Mouse (Mus musculus): Measurements from ENCODE around the gene Sypl. TPM values are rescaled to one million over a fixed set of nuclear protein-coding genes. Genes with fewer than 3 reads are reported as not detected.

The Sypl gene
- total RNA-seq (2021): 10 to 100 TPM; 30.3 to 32.4 TPM

DNA sequence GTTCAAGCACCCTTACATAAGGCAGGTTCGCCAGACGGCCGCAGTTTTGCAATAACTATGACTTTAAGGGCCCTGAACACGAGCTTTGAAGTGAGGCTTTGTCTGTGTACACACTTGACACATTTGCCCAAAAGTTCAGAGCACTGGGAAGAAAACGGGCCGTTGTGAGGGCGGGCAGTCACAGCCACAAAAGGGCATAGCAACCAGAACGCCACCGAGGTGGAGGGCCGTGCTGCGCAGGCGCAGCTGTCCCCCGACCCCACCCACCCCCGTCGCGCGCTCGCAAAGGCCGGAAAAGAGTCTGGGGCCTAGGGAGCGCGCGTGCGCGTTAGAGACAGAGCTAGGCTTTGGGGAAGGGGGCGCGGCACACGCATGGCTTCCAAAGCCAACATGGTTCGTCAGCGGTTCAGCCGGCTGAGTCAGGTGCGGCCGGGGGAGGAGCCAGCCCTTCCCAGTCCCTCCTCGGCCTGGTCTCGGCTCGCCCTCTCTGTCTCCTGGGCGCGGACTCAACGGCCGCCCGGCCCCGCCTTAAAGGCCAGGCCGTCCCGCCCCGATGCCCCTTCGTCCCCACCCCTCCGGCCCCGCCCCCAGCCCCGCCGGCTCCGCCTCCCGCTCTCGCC, at the start of gene Sypl:
Gene Sypl, plus strand, starts transcription at position 296 of the 620 bp plus-strand sequence.
- DNase-seq (ENCODE audit: extremely low spot score in 1 of 2, low spot score in 2 of 2): peak; percentile 94 to 99
- intact Hi-C loops (cut with DNase I): no loop called here

DNA sequence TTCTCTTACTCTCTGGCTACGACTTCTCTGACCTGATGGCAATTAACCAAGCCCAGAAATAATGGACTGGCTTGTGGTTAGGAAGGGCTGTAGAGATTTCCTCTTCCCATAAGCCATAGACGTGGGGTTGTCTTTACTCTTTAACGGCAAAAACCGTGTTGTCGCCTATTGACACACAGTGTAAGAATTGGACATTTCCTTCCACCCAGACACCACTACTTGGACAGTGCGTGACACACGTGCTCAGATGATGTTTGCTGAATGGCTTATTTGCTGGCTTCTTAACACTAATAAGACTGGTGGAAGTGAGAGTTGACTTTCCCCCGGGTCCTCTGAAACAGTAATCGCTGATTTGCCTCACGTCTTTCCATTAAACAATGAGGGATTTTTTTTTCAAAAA, 44.0 kb upstream of the Sypl start:
- intact Hi-C loops (cut with DNase I): loop anchor here (2.0 to 10.0 kb wide), 3 partner anchors 108 to 515 kb away; no protein-coding TSS in a partner anchor
- no peak for DNase-seq (ENCODE audit: extremely low spot score in 1 of 2, low spot score in 2 of 2)

DNA sequence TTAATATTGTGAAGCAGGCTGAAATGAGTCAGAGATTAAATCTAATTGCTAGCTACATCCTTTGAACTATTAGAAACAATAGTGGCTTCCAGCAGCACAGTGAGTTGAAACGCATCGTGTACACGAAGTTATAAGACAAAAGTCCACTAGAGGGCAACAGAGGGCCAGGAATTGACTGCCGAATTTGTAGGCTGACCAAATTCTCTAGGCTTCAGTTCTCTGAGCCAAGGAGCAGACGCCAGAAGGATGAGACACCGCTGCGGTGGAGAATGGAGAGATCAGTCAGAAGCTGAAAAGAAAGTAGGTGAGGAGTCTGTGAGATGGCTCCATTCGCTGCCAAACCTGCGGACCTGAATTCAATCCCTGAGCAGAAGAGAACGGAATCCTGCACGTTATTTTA, 43.6 kb upstream of the Sypl start:
- DNase-seq (ENCODE audit: extremely low spot score in 1 of 2, low spot score in 2 of 2): peak; percentile 63 to 74
- intact Hi-C loops (cut with DNase I): loop anchor here (2.0 to 10.0 kb wide), 3 partner anchors 107 to 515 kb away; no protein-coding TSS in a partner anchor

DNA sequence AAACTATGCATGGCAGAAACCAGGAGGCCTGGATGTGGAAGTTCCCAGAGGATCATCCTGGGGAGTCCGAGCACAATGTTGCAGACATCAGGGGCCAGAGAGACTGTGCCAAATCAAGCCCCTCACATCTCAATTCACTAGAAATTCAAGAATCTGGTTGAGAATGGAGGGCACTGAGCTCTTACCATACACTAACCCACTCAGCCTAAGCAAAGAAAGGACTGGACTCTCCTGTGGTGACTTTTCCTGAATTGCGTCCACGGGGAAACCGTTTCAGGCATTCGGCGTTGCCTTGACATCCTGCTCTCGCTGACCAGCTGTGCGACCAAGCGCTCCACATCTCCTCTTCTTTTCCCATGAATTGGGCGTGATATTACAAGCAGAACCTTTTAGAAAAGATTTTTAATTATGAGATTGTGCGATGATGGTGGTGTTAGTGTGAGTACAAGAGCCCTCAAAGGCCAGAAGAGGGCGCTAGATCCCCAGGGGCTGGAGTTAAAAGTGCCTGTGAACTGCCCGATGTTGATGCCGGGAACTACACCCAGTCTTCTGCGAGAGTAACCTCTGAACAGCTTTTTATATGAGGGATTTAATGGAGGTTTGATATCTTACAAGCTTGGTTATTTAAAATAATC, 43.0 kb upstream of the Sypl start:
- DNase-seq (ENCODE audit: extremely low spot score in 1 of 2, low spot score in 2 of 2): peak in 1 of 2 experiments; percentile 50
- intact Hi-C loops (cut with DNase I): loop anchor here (2.0 to 10.0 kb wide), 3 partner anchors 107 to 514 kb away; no protein-coding TSS in a partner anchor

DNA sequence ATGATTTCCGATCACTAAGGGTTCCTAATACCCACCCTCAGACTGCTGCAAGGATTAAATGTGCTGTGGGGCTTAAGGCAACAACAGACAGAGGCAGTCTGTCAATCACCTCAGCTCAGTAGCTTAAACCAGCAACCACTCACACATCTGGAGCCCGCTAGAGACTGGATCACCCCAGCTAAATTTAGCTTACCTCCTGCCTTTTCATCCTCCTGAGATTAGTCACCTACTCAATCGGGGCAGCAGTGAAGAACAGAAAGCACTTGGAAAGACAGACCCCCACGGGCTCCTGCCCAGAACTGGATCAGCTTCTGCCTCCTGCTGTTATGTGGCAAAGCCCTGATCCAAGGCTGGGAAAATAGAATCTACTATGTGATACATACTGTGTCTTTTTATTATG, 42.1 kb upstream of the Sypl start:
- no peak for DNase-seq (ENCODE audit: extremely low spot score in 1 of 2, low spot score in 2 of 2)
- intact Hi-C loops (cut with DNase I): loop anchor here (2.0 to 10.0 kb wide), 3 partner anchors 106 to 513 kb away; no protein-coding TSS in a partner anchor

DNA sequence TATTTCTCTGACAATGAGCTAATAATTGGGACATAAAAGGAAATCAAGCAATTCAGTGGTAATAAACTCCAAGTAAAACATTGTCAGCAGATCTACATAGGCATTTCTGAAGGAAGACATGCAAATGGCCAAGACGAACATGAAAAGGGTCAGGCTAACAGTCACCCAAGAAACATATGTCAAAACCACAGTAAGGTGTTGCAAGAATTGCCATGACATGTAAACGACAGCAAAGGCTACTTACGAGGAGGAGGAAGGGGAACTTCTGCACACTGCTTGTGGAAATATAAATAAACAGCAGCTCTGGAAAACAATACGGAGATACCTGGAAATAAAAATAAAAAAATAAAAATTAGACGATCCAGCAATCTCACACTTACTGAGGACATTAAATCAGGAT, 40.9 kb upstream of the Sypl start:
- DNase-seq (ENCODE audit: extremely low spot score in 1 of 2, low spot score in 2 of 2): no peak
- intact Hi-C loops (cut with DNase I): loop anchor here (5.0 to 10.0 kb wide), 2 partner anchors 105 to 192 kb away; no protein-coding TSS in a partner anchor

DNA sequence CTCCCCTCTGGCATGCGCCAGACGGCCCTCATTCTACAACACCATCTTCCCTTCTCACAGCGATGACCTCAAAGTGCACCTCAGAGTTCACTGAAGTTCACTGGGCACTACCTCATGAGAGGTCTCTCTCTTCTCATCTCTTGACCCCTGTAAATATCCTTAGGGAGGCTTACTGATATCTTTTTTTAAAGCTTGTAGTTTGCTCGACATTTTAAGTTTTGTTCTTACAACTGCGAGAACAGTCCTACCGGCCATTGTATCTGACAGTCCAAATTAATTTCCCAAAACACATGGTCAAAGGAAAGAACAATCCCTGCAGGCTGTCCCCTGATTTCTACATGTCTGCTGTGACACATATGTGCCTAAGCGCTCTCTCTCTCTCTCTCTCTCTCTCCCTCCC, 35.0 kb upstream of the Sypl start:
- no peak for DNase-seq (ENCODE audit: extremely low spot score in 1 of 2, low spot score in 2 of 2)
- intact Hi-C loops (cut with DNase I): loop anchor here (10.0 kb wide), 1 partner anchor 186 kb away; no protein-coding TSS in a partner anchor

DNA sequence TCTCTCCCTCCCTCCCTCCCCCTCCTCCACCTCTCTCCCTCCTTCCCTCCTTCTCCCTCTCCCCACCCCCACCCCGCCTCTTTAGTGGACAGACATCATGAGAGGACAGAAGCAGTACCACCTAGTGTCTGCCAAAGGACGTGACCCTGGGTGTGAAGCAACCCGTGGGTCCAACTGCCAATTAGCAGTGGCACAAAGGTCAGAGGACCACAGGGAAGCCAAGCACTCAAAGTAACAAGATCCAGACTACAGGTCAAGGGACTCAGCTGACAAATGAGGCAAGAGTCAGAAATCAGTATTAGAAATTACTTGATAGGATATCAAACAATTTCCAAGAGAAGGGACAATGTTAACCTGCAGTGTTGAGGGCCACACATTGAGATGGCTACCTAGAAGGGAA, 34.6 kb upstream of the Sypl start:
- DNase-seq (ENCODE audit: extremely low spot score in 1 of 2, low spot score in 2 of 2): no peak
- intact Hi-C loops (cut with DNase I): loop anchor here (10.0 kb wide), 1 partner anchor 186 kb away; no protein-coding TSS in a partner anchor

DNA sequence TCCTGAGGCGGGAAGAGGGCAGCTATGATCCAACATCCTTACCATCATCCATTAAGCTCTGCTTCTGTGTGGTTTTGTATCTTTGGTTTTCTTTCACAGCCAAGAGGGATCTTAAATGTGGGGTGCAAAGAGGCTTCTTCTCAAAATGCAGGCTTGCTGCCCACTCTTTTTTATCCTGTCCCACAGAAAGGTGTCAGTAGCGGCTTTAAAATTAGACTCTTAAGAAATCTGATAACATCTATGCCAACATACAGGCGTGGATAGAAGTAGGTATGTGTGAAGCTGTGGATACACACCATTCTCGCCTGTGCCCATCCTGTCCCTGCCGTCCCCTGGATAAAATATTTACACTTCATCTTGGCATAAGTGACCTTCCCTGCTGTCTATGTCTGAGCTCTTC, 34.2 kb upstream of the Sypl start:
- intact Hi-C loops (cut with DNase I): loop anchor here (10.0 kb wide), 1 partner anchor 185 kb away; no protein-coding TSS in a partner anchor
- no peak for DNase-seq (ENCODE audit: extremely low spot score in 1 of 2, low spot score in 2 of 2)

DNA sequence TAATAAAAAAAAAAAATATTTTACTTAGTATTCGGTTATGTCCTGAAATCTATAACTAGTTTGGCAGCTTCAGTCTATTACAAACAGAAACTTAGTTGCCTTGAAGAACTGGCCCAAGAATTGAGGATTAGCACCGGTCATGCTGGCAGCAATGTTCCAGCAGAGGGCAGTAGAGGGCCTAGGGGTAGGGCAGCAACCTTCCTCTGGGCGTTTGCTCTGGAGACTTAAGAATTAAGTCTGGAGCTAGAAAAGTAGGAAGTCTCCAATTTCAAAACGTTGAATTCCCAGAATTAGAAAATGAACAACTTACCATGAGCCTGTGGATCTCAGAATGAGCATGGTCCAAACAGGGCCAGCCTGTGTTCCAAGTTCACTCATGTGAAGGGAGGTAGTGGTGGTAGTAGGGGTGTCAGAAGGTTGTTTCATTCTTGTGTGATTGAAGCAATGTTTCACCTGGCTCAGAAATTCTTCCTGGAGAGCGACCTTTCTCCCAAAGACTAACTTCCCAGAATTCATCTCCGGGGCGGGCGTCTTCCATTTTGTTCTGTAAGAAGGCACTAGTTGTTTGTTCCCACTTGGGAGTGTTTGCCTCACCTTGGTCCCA, 33.4 kb upstream of the Sypl start:
- intact Hi-C loops (cut with DNase I): no loop called here
- DNase-seq (ENCODE audit: extremely low spot score in 1 of 2, low spot score in 2 of 2): peak in 1 of 2 experiments; percentile 68

DNA sequence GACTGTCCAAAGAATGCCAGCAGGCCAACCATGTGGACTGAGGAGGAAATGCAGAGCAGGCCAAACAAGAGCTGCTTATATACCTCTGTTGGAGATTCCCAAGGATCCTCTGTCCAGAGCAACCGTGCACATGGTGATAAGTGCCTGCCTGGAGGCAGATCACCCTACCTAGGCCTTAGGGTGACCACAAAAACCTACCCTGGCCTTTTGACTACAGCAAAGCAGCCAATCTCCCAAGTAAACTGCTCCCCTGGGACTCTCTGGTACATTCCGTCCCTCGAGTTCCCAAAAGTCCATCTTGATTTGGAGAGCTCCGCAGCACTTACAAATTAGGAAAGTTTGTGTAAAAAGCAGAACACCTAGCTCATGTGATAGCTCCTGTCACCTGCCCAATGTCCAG, 32.6 kb upstream of the Sypl start:
- DNase-seq (ENCODE audit: extremely low spot score in 1 of 2, low spot score in 2 of 2): no peak
- intact Hi-C loops (cut with DNase I): no loop called here

DNA sequence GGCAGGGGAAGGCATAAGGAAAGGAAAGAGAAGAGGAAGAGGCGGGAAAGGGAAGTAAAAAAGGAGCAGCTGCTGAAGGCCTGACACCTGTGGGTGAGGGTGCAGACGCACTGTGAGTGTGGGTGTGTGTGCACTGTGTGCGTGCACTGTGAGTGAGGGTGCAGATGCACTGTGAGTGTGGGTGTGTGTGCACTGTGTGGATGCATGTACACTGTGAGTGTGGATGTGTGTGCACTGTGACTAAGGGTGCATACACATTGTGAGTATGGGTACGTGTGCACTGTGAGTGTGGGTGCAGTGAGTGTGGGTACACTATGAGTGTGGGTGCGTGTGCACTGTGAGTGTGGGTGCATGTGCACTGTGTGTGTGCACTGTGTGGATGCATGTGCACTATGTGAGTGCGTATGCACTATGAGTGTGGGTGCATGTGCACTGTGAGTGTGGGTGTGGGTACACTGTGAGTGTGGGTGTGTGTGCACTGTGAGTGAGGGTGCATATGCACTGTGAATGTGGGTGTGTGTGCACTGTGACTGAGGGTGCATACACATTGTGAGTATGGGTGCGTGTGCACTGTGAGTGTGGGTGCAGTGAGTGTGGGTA, 32.1 kb upstream of the Sypl start:
- DNase-seq (ENCODE audit: extremely low spot score in 1 of 2, low spot score in 2 of 2): no peak
- intact Hi-C loops (cut with DNase I): no loop called here

DNA sequence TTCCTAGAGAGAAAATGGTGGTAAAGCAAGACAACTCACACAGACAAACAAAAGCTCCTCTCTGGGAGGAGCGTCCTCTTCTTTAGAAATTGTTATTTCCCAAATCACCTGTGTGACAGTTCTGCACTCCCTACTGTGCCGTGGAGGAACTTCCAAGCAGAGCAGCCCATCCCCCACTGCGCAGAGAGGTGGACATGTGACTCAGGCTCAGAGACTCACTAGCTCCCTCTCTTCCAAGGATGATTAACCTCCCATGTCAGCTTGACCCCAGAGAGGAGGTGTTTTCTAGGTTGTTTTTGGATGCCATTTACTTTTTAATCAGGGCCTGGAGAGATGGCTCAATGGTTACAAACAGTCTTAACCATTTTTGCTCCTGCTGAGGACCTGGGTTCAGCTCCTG, 29.4 kb upstream of the Sypl start:
- intact Hi-C loops (cut with DNase I): no loop called here

DNA sequence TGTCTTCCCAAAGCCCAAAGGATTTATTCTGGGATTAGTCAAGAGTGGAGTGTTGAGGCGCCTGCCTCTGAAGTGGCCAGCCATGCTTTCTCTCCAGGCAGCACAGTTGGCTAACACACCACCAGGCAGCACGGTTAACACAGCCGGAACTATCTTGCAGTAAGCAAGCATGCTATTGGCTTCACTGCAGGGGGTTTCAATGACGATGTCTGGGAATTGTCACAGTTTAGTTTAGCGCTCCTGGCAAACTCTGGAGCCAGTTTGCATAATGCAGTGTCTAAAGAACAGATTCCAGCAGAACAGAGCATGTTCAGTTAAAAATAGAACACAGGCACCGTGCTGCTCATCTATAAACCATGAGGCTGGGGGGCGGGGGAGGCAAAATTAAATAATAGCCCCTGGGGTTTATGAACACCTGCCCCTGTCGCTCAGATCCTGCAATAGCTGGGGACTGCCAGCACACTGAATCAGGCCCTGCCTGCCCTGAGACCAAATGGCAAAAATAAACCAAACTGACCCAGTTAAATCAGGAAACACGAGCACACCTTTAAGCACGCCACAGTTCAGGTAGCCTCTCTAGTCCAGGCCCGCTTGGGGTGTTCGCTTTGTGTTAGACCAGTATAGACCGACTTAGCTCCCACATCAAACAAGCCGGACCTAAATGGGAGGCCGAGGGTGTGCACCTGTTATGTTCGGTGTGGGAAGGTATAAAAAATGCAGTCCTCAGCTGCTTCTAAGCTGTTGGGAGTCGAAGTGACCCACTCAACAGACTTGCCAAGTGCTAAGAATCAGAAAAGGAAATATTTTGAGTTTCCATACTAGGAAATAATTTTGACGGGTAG, 27.1 kb upstream of the Sypl start:
- intact Hi-C loops (cut with DNase I): no loop called here
- peak; percentile 53 to 73 for DNase-seq (ENCODE audit: extremely low spot score in 1 of 2, low spot score in 2 of 2)

More for the DNA sequence above, 29.4 kb upstream of the Sypl start:
- DNase-seq (ENCODE audit: extremely low spot score in 1 of 2, low spot score in 2 of 2): no peak

DNA sequence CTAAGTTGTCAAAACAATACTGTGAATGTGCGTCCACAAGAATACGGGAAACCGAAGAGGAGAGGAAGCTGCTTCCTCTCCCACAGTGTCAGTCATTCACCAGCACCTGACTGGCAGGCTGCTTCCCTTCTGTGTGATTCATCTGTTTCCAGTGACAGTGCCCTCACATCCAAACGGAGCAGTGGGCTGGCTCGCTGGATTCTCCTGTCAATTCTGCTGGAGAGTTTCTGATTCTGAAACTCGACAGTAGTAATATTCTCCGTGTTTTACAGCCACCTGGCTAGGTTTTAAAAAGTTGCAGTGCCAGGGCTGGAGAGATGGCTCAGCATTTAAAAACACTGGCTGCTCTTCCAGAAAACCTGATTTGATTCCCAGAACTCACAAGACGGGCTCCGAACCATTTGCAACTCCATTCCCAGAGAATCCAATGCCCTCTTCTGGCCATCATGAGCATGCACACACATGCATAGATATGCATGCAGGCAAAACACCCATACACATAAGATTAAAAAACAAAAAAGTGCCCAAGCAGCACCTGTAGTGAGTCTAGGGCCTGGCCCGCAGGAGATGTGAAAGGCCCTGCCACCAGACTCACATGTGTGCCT, 26.4 kb upstream of the Sypl start:
- intact Hi-C loops (cut with DNase I): no loop called here
- no peak for DNase-seq (ENCODE audit: extremely low spot score in 1 of 2, low spot score in 2 of 2)

DNA sequence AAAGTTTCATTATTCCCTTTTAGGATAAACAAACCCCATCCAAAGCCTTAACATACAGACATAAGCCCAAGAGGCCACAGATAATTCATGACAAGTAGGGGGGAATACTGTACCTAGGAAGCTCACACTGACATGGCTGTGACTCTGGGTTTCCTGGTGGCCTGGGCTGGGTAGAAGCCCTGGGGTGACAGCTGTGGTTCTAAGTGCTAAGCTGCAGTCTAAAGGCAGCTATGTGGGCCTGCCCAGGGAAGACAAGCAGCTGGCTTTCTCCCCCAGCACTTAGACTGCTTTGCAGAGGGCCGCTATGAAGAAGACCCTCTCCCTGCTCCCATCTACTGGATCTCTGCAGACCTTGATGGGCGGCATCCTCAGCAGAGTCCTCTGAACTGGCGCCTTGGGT, 25.5 kb upstream of the Sypl start:
- intact Hi-C loops (cut with DNase I): no loop called here
- no peak for DNase-seq (ENCODE audit: extremely low spot score in 1 of 2, low spot score in 2 of 2)

DNA sequence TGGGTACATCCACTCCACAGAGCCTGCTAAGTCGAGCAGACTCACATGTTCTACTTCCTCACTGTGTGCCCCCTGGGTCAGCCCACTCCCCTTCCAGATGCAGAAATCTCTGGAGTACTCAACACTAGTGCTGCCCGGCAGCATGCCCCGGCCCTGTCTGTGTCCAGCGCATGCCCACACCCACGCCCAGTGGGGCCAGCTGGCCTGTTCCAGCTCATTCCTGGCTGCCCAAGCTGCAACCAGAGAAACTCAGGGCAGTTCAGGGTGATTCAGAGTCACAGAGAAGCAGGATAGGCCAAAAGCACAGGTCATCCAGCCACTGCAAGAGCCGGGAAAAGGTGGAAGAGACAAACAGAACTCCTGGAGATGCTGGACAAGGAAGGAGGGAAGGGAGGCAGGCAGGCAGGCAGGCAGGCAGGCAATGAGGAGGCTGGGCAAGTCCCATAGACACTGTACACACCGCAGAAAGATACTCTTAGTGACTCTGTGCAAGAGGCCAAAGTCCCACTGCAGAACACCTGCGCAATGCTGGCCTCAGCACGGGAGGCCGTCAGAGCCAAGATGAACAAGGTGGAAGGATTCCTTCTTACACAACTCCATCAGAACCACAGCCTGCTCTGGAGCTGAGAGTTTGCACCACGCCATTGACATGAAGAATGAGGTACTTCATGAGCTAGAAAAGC, 23.7 kb upstream of the Sypl start:
- no peak for DNase-seq (ENCODE audit: extremely low spot score in 1 of 2, low spot score in 2 of 2)
- intact Hi-C loops (cut with DNase I): no loop called here

DNA sequence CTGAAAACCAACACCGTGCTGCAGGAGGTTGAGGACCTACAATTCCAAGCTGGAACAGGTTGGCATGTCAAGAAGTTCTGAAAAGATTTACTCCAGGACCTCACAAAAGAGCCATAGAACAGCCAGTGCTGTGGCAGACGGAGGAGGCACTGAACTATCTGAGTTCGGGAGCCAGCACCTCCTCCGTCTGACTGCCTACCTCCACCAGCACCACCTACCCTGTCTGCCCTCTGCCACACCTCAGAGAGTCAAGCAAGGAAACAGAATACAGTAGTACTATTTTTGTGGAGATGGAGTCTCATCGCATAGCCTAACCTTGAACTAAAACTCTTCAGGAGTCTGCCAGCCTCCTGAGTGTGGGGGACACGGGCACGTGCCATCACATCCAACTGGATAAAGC, 23.1 kb upstream of the Sypl start:
- DNase-seq (ENCODE audit: extremely low spot score in 1 of 2, low spot score in 2 of 2): no peak
- intact Hi-C loops (cut with DNase I): no loop called here

Data from left cerebral cortex, postnatal 10 days (tissue).